Mouse (Mus musculus): ENCODE data around the gene Gpr18. TPM values are rescaled to one million over a fixed set of nuclear protein-coding genes. Genes with fewer than 3 reads are reported as not detected.

Gene Gpr18
- total RNA-seq, 2 experiments from 2014 or later, result not detected

DNA sequence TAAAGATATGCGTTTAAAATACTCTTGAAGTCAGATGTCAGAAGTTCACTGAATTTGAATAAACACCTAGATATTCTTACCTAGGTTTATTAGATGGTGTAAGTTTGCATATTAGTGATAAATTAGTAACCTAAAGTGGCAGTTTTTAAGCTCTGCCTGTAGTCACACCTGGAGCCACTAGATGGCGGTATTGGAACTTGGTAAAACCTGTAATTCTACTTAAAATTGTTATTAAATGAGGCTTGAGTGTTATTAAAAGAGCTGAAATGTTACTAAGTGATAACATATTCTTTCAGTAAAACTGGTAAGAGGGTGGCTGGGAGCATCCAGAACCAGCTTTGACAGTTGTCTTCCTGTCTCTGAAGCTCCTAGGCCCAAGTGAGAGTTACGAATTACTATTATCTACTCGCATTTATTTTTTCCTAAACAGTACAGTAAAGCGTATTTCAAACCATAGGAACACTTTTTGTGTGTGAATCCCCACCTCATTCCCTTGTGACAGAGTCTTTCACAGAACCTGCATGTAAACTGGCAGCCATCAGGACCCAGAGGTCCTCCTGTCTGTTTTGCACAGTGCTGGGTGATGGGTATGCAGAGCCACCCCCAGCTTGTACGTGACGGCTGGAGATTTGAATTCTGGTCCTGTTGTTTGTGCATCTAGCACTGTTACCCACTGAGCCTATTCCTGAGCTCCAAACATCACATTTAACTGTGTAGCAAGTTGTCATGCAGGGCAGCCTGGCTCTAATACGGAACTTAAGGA is 13.0 kb upstream of the Gpr18 start:
- intact Hi-C loops (cut with DNase I), result loop anchor here (1.0 to 10.0 kb wide), 2 partner anchors 132 to 196 kb away; no protein-coding TSS in a partner anchor
- peak; percentile 50 to 75 for DNase-seq (ENCODE audit: low spot score in 2 of 2)

- intact Hi-C loops (cut with DNase I), result loop anchor here (10.0 kb wide), 1 partner anchor 197 kb away; no protein-coding TSS in a partner anchor
- no peak for DNase-seq (ENCODE audit: low spot score in 2 of 2)
These were observed 11.9 kb upstream of the Gpr18 start for GRCm38 (mm10) chr14:121927451-121927850.

DNA sequence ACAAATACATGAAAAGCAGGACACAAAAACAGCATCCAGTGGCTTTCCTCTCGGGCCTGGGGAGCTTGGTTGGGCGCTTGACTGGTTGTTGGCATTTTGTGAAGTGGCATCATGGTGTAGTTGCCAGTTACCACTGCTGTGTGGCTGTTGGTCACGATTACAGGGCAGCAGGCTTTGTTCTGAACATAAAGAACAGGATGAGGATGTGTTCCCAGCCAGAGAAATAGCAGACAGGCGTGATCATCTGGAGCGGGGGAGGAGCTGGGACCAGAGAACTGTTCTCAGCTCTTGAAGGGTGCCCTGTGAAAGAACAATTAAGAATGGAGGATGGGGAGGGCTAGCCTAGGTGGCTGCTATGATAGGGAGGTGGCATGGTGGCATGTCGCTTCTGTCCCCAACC is 11.3 kb upstream of the Gpr18 start:
- intact Hi-C loops (cut with DNase I), result loop anchor here (10.0 kb wide), 1 partner anchor 198 kb away; no protein-coding TSS in a partner anchor
- DNase-seq (ENCODE audit: low spot score in 2 of 2), result no peak

- intact Hi-C loops (cut with DNase I), result loop anchor here (10.0 kb wide), 1 partner anchor 200 kb away; no protein-coding TSS in a partner anchor
These were observed 9.3 kb upstream of the Gpr18 start for GRCm38 (mm10) chr14:121924876-121925275.

DNA sequence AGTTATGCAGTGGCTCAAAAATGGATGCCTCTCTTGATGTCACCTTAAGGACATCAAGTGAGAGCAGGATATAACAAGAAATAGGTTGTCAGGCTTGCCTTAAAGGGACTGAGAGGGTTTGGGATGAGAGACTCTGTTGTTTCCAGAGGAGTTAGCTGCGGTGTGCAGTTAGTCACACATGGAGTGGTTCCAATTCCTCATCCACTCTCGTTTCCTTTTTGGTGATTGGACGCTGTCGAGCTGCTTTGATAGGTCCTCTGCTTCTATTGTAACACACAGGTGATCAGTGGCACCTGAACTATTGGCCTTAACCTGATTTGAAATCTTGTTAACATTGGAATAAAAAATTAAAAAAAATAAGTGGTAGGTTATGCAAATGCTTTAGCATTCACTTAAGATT is 7.2 kb upstream of the Gpr18 start:
- DNase-seq (ENCODE audit: low spot score in 2 of 2), result no peak
- intact Hi-C loops (cut with DNase I), result loop anchor here (10.0 kb wide), 1 partner anchor 202 kb away; no protein-coding TSS in a partner anchor

More at GRCm38 (mm10) chr14:121924876-121925275, 9.3 kb upstream of the Gpr18 start:
- DNase-seq (ENCODE audit: low spot score in 2 of 2), result no peak

DNA sequence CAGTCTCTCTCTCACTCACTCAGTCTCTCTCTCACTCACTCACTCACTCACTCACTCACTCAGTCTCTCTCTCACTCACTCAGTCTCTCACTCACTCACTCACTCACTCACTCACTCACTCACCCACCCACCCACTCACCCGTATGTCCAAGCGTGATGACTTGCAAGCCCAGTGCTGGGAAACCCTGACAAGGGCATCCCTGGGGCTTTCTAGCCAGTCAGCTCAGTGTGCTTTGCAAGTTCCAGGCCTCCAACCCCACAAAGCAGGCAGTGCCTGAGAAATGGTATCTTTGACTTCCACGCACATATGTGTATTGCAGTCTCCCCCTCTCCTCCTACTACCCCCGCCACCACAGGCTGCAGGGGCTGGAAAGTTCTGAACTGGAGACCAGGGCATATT is 6.4 kb upstream of the Gpr18 start:
- no peak for DNase-seq (ENCODE audit: low spot score in 2 of 2)
- intact Hi-C loops (cut with DNase I), result loop anchor here (10.0 kb wide), 1 partner anchor 203 kb away; no protein-coding TSS in a partner anchor

- intact Hi-C loops (cut with DNase I), result loop anchor here (2.0 to 10.0 kb wide), 2 partner anchors 56 to 204 kb away; no protein-coding TSS in a partner anchor
- no peak for DNase-seq (ENCODE audit: low spot score in 2 of 2)
These were observed 5.0 kb upstream of the Gpr18 start for GRCm38 (mm10) chr14:121920511-121921124.

GRCm38 (mm10) chr14:121919752-121920151 is 4.2 kb upstream of the Gpr18 start:
- DNase-seq (ENCODE audit: low spot score in 2 of 2), result peak; percentile 21 to 42
- intact Hi-C loops (cut with DNase I), result loop anchor here (2.0 to 10.0 kb wide), 2 partner anchors 55 to 205 kb away; no protein-coding TSS in a partner anchor

GRCm38 (mm10) chr14:121918266-121918665 is 2.7 kb upstream of the Gpr18 start:
- intact Hi-C loops (cut with DNase I), result no loop called here
- no peak for DNase-seq (ENCODE audit: low spot score in 2 of 2)

DNA sequence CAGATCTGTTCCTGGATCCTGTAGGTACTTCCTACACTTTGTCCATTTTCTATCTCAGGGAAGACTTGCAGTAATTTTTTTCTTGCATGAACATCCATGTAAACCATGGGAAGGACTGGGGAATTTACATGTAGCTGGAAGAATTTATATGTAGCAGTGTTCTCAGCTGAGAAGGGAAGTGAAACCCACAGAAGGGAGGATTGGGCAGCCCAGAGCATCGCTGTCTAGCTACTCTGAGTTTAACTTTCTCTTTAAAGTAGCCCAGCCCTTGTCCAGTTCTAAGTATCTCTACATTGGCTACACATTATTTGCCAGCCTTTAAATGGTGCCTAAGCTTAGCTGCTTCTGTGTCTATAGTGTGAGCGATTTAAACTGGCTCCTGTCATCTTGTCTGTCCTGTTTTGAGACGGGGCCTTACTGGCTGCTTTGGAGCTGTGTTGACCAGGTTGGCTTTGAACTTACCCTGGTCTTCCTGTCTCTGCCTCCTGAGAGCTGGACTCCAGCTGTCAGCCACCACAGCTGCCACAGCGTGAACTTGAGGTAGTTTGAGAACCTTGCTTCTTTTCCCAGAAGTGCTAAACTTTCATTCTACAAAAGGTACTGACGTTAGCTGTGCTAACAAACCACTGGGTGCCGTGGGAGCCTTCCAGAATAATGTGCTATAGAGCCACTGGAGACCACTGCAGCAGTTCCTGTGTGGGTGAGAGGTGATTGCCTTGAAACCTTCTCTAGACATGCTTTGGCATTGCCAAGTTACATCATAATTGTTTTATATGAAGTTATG is 922 bp upstream of the Gpr18 start:
- intact Hi-C loops (cut with DNase I), result no loop called here
- no peak for DNase-seq (ENCODE audit: low spot score in 2 of 2)

- DNase-seq (ENCODE audit: low spot score in 2 of 2), result no peak
- intact Hi-C loops (cut with DNase I), result no loop called here
These were observed 438 bp downstream of the Gpr18 start for GRCm38 (mm10) chr14:121915143-121915542.

DNA sequence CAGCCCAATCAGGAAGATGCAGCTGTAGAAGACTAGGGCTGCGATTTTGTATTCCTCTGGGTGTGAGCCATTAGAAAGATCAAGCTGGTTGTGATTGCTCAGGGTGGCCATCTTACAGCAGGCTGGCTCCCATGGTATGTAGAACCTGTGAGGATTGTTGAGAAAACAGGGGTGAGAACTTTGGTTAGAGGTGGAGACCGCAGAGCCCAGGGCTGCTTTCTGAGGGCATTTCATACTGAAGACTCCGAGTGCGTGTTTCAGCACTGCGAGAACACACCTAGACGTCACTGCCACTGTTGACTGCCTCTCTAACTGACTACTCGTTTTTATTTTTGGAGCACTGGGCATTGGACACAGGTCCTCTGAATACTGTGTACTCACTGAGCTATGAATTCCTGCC is 3.1 kb downstream of the Gpr18 start:
- intact Hi-C loops (cut with DNase I), result no loop called here

DNA sequence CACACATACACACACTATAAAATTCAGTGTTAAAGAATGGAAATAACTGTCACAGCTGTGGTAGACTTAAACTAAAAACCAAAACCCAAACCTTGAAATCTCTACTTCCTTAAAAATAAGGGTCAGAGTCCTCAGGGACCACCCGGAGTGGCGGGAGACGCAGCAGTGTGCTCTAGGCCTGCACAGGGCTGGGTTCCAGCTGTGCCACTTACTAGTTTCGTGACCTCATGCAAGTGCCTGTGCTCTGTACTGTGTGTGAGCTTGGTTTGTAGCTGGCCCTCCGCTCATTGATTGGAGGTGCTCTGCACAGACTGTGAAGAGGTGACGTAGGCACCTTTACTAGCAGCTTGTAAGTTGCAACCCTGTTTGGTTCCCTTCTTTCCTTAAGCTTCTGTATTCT is 5.7 kb downstream of the Gpr18 start:
- intact Hi-C loops (cut with DNase I), result no loop called here

More for the DNA sequence above, 3.1 kb downstream of the Gpr18 start:
- no peak for DNase-seq (ENCODE audit: low spot score in 2 of 2)

DNA sequence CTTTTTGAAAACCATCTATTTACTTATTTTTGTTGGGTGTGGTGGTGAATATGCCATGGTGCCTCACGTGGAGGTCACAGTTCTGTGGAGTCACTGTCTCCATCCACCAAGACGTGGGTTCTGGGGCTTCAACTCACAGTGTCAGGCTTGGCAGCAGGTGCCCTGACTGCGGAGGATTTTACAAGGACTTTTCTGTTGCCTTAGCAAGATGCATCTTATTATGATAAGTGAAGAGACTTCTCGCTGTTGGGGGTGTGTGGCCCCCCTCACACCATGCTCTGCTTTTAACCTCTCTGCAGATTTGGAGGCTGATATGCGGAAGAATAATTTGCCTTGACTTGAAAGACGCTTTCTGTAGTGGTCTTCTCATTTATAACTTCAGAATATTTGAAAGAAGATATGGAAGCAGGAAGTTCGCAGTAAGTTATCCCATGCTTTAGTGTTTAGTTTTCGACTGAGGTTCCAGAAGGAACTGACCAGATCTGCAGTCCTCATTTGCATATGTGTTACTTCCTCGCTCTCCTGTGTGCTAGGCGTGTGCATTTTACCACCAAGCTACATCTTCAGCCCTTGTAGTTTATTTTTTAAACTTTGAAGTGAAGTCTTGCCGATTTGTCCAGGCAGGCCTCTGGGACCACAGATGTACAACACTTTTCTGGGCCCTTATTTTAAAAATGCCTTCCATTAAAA is 8.4 kb downstream of the Gpr18 start:
- no peak for DNase-seq (ENCODE audit: low spot score in 2 of 2)
- intact Hi-C loops (cut with DNase I), result no loop called here

More for the DNA sequence above, 5.7 kb downstream of the Gpr18 start:
- no peak for DNase-seq (ENCODE audit: low spot score in 2 of 2)

DNA sequence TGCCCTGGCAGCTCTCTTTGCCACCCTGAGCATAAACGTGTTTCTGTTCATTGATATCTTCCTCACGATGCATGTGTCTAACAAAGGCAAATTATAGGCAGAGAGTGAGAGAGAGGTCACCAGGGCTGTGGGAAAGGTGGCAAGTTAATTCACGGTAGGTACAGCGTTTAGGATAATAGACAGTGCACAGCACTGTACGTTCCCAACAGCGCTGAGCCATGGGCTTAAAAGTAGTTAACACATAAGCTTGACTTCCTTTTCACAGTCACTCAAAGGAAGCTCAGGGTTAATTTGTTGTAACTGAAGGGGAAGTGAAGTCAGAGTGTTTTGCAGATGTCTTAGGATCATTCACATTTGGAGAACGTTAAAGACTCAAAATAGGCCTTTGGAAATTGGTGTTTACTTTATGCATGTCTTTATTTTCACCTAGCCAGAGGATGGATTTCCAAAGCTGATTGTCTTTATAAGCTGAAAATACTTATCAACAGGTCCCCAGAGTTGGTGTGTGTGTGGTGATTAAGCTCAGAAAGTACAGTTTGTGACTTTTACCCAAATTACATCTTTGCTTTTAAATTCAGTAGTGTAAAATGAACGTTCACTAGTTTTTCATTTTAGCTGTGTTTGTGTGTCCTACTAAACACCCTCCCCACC is 9.1 kb downstream of the Gpr18 start:
- intact Hi-C loops (cut with DNase I), result no loop called here

GRCm38 (mm10) chr14:121904754-121905153 is 10.8 kb downstream of the Gpr18 start:
- DNase-seq (ENCODE audit: low spot score in 2 of 2), result no peak
- intact Hi-C loops (cut with DNase I), result no loop called here

More for the DNA sequence above, 9.1 kb downstream of the Gpr18 start:
- DNase-seq (ENCODE audit: low spot score in 2 of 2), result no peak

- intact Hi-C loops (cut with DNase I), result no loop called here
- no peak for DNase-seq (ENCODE audit: low spot score in 2 of 2)
These were observed 12.2 kb downstream of the Gpr18 start for GRCm38 (mm10) chr14:121903381-121903876.

DNA sequence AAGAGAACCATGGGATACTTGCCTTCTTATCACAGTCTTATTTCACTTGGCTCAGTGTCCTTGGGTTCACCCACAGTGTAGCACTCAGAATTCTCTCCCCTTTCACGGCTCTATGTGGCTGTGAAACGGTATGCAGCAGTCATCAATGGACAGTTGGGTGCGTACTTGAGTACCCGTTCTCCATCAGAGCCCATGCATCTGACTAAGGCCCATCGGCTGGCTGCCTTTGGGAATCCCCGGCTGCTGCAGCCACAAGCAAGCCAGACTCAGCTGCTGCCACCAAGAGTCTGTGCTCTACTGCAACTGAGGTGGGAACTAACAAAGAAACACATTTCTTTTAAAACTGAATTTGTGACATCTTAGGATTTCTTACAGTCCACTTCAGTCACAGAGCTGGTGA is 14.1 kb downstream of the Gpr18 start:
- no peak for DNase-seq (ENCODE audit: low spot score in 2 of 2)
- intact Hi-C loops (cut with DNase I), result no loop called here
